Mouse (Mus musculus) regulatory T cell (primary cell): Measurements from ENCODE around the gene Xpo1.

ENCODE experiments used
- in situ Hi-C: fragments of 300-600 bp; cut with MboI, MseI; formaldehyde crosslinking; loops from one replicate; pipeline ENCODE4 v1.15.1; 2025; ENCODE audit warnings: high pct_unique_total_duplicates

The Xpo1 gene

GRCm38 (mm10) chr11:23255427-23256193 is at the start of gene Xpo1:
Gene Xpo1 (plus strand): TSS chr11:23256041.
- in situ Hi-C loops, result loop anchor here (25.0 kb wide), 2 partner anchors 393 to 618 kb away; partner anchors contain the start of gene B3gnt2

DNA sequence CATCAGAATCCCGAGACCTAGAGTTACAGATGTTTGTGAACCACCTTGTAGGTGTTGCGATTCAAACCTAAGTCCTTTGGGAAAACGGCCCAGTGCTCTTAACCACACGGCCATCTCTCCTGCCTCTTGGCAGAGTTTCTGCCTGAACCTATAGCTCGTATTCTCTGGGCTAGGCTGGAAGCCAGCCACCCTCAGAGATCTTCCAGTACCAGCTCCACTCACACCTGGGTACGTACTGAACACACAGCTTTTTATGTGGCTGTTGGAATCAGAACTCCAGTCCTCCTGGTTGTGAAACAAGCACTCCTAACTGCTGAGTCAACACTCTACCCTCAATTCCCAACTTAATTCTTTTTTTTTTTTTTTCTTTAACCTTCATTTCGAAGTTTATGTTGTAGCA is 46.1 kb upstream of the Xpo1 start:
- in situ Hi-C loops, result no loop called here

- in situ Hi-C loops, result no loop called here
Measured at GRCm38 (mm10) chr11:23210590-23211510, 45.0 kb upstream of the Xpo1 start.

- in situ Hi-C loops, result no loop called here
Measured at GRCm38 (mm10) chr11:23217430-23217829, 38.4 kb upstream of the Xpo1 start.

DNA sequence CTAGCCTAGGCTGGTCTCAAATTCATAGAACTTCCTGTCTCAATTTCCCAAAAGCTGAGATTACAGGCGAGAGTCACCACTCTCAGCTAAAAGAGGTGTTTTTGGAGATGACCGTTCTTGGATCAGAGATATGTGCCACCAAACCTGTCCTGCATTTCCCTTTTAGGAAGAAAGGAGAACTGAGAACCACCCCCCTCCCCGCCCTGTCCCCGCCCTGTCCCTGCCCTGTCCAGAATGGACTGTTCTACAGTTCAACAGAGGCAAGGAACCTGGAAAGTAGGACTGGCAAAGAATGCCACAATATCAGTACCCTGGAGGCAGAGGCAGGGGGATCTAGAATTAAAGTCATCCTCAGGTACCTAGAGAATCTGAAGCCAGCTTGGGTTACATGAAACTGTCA is 19.8 kb upstream of the Xpo1 start:
- in situ Hi-C loops, result no loop called here

DNA sequence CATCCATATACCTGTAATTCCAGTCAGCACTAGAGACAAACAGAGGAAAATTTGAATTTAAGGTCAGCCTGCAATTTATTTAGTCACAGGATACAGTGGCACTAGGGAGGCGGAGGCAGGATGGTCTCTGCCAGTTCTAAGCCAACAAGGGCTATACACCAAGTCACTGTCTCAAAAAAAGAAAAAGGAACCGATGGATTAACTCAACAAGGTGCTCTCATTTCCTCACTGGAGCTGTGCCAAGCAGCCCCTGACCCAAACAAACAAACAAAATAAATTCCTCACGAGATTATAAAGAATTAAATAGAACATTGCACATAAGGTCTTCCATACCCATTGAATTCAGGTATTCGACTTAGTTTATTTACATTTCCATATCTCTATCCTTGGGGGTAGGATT is 1.9 kb upstream of the Xpo1 start:
- in situ Hi-C loops, result loop anchor here (25.0 kb wide), 2 partner anchors 392 to 617 kb away; partner anchors contain the start of gene B3gnt2

- in situ Hi-C loops, result loop anchor here (25.0 kb wide), 2 partner anchors 392 to 617 kb away; partner anchors contain the start of gene B3gnt2
Measured at GRCm38 (mm10) chr11:23254548-23254947, 1.3 kb upstream of the Xpo1 start.

- in situ Hi-C loops, result loop anchor here (25.0 kb wide), 2 partner anchors 393 to 618 kb away; partner anchors contain the start of gene B3gnt2
Measured at GRCm38 (mm10) chr11:23255053-23255426, 801 bp upstream of the Xpo1 start.

- in situ Hi-C loops, result loop anchor here (25.0 kb wide), 2 partner anchors 394 to 619 kb away; partner anchors contain the start of gene B3gnt2
Measured at GRCm38 (mm10) chr11:23256194-23256802, 457 bp downstream of the Xpo1 start.

DNA sequence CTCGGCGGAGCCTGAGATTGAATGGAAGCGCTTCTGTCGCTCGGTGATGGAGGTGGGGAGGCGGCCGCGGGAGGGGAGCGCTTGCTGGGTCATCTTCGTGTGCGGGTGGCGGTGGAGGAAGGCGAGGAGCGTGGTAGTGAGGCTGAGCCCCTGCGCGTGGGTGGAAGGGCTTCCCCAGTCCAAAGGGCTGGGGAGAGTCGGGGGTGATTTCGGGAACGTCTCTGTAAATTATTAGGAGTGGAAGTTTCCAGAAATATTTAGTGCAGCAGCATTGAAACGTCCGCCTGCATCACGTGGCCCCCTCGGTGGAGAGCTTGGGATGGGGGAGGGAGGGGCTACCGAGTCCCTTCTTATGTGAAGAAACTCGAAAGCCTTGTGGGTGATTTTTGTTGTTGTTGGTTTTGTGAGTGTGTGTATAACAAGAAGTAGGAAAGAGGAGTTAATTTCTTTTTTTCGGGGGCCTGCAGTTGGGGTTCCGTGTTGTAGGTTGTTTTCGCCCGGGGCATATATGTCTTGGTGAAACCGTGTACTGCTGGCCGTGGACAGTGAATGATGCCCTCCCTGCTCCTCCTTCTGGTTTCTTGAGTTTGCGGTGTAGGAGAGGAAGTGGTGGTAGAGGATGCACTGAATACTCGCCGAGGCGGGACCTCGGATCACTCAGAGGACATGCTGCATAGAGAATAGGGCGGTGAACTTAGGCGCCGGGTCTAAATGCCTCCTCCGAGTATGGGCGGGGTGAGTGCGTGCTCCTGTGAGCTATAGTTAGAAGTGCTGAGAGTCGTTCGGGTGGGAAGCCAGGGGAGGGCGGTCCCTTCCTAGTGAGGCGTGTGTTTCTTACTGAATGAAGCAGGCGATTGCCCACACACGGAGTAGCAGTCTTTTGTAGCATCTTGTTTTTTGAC is 1.2 kb downstream of the Xpo1 start:
- in situ Hi-C loops, result loop anchor here (25.0 kb wide), 2 partner anchors 395 to 620 kb away; partner anchors contain the start of gene B3gnt2

DNA sequence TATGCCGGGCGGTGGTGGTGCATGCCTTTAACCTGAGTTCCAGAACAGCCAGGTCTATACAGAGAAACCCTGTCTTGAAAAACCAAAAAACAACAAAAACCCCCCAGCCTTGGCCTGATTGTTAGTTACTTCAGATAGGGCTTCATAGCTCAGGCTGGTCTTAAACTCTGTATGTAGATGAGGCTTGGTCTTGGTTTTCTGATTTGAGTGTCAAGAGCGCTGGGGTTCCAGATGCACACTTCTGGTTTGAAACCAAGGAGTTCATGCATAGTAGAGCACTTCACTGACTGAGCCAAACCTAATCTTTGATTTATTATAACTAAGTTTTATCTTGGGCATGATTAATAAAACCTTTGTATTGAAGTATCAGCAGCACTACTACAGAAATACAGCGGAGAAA is 3.2 kb downstream of the Xpo1 start:
- in situ Hi-C loops, result loop anchor here (25.0 kb wide), 2 partner anchors 397 to 622 kb away; partner anchors contain the start of gene B3gnt2

DNA sequence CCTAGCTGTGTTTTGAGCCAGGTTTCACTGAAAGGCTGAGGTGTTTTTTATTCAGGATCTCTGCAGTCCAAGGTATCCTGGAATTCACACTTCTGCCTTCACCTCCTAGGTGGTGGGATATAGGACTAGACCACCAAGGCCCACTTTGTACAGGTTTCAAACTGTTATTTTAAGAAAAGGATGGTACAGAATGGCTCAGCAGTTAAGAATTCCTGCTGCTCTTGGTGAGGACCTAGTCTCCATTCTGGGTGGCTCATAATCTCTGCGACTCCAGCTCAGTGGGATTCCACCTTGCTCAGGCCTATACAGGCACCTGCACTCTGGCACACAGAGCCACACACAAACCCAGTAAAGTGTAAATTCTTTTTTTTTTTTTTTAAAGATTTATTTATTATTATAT is 3.6 kb downstream of the Xpo1 start:
- in situ Hi-C loops, result loop anchor here (25.0 kb wide), 2 partner anchors 397 to 622 kb away; partner anchors contain the start of gene B3gnt2

GRCm38 (mm10) chr11:23260186-23260585 is 4.3 kb downstream of the Xpo1 start:
- in situ Hi-C loops, result loop anchor here (5.0 to 25.0 kb wide), 3 partner anchors 37 to 623 kb away; partner anchors contain the start of gene B3gnt2

DNA sequence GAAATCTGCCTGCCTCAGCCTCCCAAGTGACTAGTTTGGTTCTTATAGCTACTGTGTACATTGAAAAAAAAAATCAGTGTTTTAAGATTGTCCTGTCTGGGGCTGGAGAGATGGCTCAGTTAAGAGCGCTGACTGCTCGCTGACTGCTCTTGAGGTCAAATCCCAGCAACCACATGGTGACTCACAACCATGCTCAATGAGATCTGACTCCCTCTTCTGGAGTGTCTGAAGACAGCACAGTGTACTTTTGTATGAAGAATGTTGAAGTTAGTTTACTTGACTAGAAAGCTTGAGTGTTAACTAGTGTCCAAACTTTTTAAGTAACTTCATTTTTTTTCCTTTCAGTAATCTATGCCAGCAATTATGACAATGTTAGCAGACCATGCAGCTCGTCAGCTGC is 5.6 kb downstream of the Xpo1 start:
- in situ Hi-C loops, result loop anchor here (5.0 to 25.0 kb wide), 3 partner anchors 36 to 624 kb away; partner anchors contain the start of gene B3gnt2

DNA sequence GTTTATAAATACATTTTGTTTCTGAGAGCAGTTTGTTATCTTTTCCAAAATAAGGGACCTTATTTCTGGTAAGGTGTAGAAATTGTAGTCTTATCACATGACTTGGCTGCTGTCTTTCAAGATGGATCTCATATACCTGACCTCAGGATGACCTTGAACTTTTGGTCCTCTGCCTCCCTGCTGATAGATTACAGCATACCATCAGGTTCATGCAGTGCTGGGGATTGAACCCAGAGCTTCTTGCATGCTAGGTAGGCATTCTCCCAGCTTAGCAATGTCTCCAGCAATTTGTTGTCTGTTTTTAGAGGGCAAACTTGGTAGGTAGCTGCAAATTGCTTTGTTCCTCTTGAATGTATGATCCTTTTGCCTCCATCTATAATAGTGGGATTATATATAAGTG is 9.1 kb downstream of the Xpo1 start:
- in situ Hi-C loops, result loop anchor here (5.0 to 25.0 kb wide), 3 partner anchors 32 to 628 kb away; partner anchors contain the start of gene B3gnt2

DNA sequence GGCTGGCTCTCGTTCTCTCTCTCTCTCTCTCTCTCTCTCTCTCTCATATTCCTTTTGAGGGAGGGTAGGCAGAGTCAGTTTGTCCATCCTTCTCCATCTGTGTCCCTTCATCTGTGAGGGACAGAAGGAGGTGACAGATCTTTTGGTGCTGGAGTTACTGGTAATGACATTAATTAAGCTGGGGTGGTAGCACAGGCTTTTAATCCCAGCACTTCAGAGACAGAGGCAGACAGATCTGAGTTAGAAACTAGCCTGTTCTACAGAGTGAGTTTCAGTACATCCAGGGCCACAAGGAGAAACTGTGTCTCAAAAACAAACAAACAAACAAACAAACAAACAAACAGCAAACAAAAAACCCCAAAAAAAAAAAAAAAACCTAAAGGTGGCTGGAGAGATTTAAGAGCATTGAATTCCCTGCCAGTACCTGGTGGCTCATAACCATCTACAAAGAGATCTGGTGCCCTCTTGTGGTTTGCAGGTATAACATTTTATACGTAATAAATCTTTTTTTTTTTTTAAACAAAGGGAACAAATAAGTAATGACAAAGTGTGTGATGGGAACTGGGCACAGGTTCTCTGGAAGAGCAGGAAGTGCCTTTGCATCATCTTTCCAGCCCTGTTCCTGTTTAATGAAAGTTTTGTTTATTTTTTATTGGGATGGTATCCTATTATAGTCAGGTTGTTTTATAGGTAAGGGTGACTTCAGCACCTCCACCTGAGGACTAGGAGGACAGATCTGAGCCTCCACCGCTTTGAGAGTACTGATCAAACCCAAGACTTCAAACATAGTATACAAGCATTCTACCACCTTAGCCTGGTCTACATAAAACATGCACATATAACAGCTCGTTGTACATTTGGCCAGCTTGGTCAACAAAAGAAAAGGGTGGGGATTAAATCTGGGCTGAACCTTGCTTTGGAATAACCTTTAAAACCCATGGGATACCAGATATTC is 16.2 kb downstream of the Xpo1 start:
- in situ Hi-C loops, result loop anchor here (5.0 to 25.0 kb wide), 4 partner anchors 125 to 635 kb away; partner anchors contain the start of genes B3gnt2 and Fam161a

DNA sequence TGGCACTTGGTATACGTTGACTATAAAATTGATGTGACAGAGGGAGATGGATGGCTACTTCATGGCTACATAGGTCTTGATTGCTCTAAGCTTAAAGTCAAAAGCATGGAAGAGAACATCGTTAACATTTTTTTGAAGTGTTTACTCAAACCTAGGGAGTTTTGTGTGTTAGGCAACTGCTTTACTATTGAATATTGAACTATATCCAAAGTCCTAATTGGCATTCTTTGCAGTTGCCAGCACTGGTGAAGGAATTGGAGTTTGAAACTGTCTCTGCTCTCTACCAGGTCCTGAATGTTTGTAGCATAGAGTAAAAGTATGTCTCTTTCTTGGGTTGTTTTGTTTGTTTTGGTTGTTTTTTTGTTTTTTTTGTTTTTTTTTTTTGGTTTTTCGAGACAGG is 19.9 kb downstream of the Xpo1 start:
- in situ Hi-C loops, result no loop called here

GRCm38 (mm10) chr11:23284469-23284868 is 28.6 kb downstream of the Xpo1 start:
- in situ Hi-C loops, result loop anchor here (5.0 to 10.0 kb wide), 4 partner anchors 60 to 580 kb away; no protein-coding TSS in a partner anchor

GRCm38 (mm10) chr11:23288866-23289265 is 33.0 kb downstream of the Xpo1 start:
- in situ Hi-C loops, result loop anchor here (10.0 kb wide), 3 partner anchors 56 to 576 kb away; no protein-coding TSS in a partner anchor
